Mouse (Mus musculus) liver, postnatal 0 days (tissue): ENCODE results near the gene Pkd1.

ENCODE experiments used
- CTCF ChIP-seq: sonication (generic); IDR thresholded peaks from 2 replicates; pipeline ENCODE4 v1.5.1; 2016; ENCODE audit warnings: antibody characterized with exemption, low read depth
- EP300 ChIP-seq: IDR thresholded peaks from 2 replicates; pipeline ENCODE4 v1.6.1; 2016; ENCODE audit warnings: antibody characterized with exemption, low read depth, mild to moderate bottlenecking

- TF ChIP-seq CTCF (no peak), EP300 (no peak)
Observed at GRCm38 (mm10) chr17:24535300-24535699, 14.3 kb upstream of the Pkd1 start.
